Mouse (Mus musculus): ENCODE measurements around the gene Phactr3.

GRCm38 (mm10) chr2:178219454-178220147 is 100.8 kb downstream of the Phactr3 start:
- no peak for TF ChIP-seq CTCF (IDR thresholded peaks at IDR 0.05; ENCODE audit: control insufficient read depth, insufficient read depth, low read length)
- no peak for TF ChIP-seq POLR2A (IDR thresholded peaks at IDR 0.05; ENCODE audit: borderline replicate concordance, control insufficient read depth, low read depth, low read length)
